Mouse (Mus musculus) heart, embryonic 11.5 days (tissue): ENCODE data around the gene Psmc5. TPM values are rescaled to one million over a fixed set of nuclear protein-coding genes. Genes with fewer than 3 reads are reported as not detected.

Experiments
- ATAC-seq: fragments of 200-750 bp; cut with Nextera tagmentation; replicated peaks from 2 replicates; pipeline ENCODE4 v1.8.0; 2017; ENCODE audit warnings: moderate library complexity; ENCODE audit not compliant: insufficient number of reproducible peaks, low FRiP score, low TSS enrichment
- H3K27ac ChIP-seq: fragments of 300-500 bp; sonication (generic); 2 replicates; pipeline ENCODE4 v1.5.1; 2014; ENCODE audit warnings: mild to moderate bottlenecking, low read depth, low read length
- H3K27me3 ChIP-seq: fragments of 300-500 bp; sonication (generic); 2 replicates; pipeline ENCODE4 v1.6.1; 2014; ENCODE audit warnings: mild to moderate bottlenecking, low read length, mixed read lengths; ENCODE audit not compliant: control insufficient read depth, insufficient read depth
- H3K36me3 ChIP-seq: fragments of 300-500 bp; sonication (generic); 2 replicates; pipeline ENCODE4 v1.6.1; 2014; ENCODE audit warnings: mild to moderate bottlenecking, low read length, moderate library complexity, mixed read lengths; ENCODE audit not compliant: control insufficient read depth, insufficient read depth
- H3K4me1 ChIP-seq: fragments of 300-500 bp; sonication (generic); 2 replicates; pipeline ENCODE4 v1.6.1; 2014; ENCODE audit warnings: low read length; ENCODE audit not compliant: control insufficient read depth, insufficient read depth
- H3K4me2 ChIP-seq: fragments of 300-500 bp; sonication (generic); 2 replicates; pipeline ENCODE4 v1.6.1; 2014; ENCODE audit warnings: mild to moderate bottlenecking, moderate library complexity
- H3K4me3 ChIP-seq: fragments of 300-500 bp; sonication (generic); 2 replicates; pipeline ENCODE4 v1.5.1; 2014; ENCODE audit warnings: low read depth, low read length
- H3K9ac ChIP-seq: fragments of 300-500 bp; sonication (generic); 2 replicates; pipeline ENCODE4 v1.6.1; 2014; ENCODE audit warnings: mild to moderate bottlenecking, low read depth, low read length, moderate library complexity
- H3K9me3 ChIP-seq: fragments of 300-500 bp; sonication (generic); replicated peaks from 2 replicates; pipeline ENCODE4 v1.6.1; 2016; ENCODE audit warnings: low read length; ENCODE audit not compliant: control insufficient read depth
- WGBS: fragments of 180-500 bp; shearing (Covaris S2); extraction: QIAGEN DNeasy Blood & Tissue Kit; methylation state at CpG from one replicate; pipeline ENCODE4 v1.1.7; 2014; ENCODE audit not compliant: insufficient replicate concordance; 5-methylcytosine and 5-hydroxymethylcytosine counted together
- polyA plus RNA-seq: library from polyadenylated mRNA; unstranded; fragments of >200 nt; fragmentation: Nextera tagmentation; extraction: Ambion mirVana; gene quantifications from 2 replicates; pipeline ENCODE4 v1.2.1, GENCODE M21; 2014

Psmc5 gene
- polyA plus RNA-seq, 1 experiment from 2014 or later, result 280 TPM

DNA sequence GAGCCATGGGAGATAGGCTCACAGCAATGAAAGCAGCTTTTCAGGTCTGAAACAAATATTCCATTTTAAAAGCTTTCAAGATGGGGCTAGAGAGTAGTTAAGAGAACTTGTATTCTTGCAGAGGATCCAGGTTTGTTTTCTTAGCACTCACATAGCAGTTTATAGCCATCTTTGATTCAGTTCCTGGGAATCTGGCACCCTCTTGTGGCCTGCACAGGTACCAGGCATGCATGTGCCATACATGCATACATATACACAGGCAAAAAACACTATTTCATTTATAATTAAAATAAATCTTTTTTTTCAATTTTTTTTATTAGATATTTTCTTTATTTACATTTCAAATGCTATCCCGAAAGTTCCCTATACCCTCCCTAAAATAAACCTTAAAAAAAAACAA, 9.1 kb upstream of the Psmc5 start:
- no peaks in the 10 kb centered on the region for H3K4me1 ChIP-seq
- no peak overlapping the region for H3K9ac ChIP-seq
- no peak overlapping the region for H3K4me2 ChIP-seq
- no peaks in the 10 kb centered on the region for H3K9me3 ChIP-seq
- ATAC-seq, result no peak
- no peaks in the 10 kb centered on the region for H3K27me3 ChIP-seq
- H3K27ac ChIP-seq, result no peak overlapping the region
- 88% methylated on average over 1 of the region's 1 CpGs for WGBS
- peaks cover 72% of the 10 kb centered on the region for H3K36me3 ChIP-seq
- no peak overlapping the region for H3K4me3 ChIP-seq

DNA sequence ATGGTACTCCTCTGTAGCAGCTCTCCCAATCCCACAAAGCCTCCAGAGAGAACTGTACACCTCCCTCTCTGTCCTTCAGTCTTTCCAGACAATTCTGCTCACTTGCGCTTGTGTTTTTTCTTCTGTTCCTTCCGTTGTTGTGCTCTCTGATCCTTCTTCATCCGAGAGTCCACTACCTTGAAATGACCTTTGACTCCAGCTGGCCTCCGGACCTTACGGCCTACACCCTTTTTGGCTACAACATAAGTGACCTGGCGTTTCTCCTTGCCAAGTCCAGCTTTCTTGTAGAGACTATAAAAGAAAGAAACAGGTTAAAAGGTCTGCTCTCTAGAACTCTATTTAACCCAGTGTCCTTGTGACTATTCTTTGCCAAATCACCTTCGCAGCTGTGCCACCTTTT, 6.6 kb upstream of the Psmc5 start:
- Histone ChIP-seq H3K4me3 (no peak overlapping the region), H3K27me3 (no peaks in the 10 kb centered on the region), H3K4me1 (no peaks in the 10 kb centered on the region), H3K9ac (no peak overlapping the region), H3K4me2 (no peak overlapping the region), H3K27ac (no peak overlapping the region), H3K9me3 (no peaks in the 10 kb centered on the region), H3K36me3 (peaks cover 73% of the 10 kb centered on the region)
- ATAC-seq, result no peak
- WGBS, result 85% methylated on average over 7 of the region's 7 CpGs

DNA sequence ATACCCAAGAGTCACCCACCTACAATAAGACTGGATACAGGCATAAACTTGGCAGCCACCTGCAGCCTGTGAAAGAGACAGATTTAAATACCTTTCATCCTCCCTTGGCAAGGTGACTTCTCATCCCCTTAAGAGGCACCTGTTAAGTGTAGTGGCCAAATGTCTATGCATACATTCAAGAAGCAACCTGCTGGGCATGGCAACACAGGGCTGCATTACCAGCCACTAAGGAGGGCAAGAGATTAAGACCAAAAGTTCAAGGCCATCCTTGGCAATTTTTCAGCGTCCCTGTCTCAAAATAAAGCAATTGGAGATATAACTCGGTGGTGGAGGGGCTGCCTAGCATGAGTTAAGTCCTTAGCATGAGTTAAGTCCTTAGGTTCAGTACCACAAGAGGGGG, 1.2 kb upstream of the Psmc5 start:
- 20% methylated on average over 2 of the region's 2 CpGs for WGBS
- Histone ChIP-seq H3K4me1 (peaks cover 18% of the 10 kb centered on the region), H3K36me3 (peaks cover 41% of the 10 kb centered on the region), H3K27ac (no peak overlapping the region), H3K9me3 (no peaks in the 10 kb centered on the region), H3K4me3 (peak overlapping the region; percentile 77), H3K27me3 (no peaks in the 10 kb centered on the region), H3K4me2 (peak overlapping the region; percentile 91), H3K9ac (peak overlapping the region; percentile 89)
- no peak for ATAC-seq

DNA sequence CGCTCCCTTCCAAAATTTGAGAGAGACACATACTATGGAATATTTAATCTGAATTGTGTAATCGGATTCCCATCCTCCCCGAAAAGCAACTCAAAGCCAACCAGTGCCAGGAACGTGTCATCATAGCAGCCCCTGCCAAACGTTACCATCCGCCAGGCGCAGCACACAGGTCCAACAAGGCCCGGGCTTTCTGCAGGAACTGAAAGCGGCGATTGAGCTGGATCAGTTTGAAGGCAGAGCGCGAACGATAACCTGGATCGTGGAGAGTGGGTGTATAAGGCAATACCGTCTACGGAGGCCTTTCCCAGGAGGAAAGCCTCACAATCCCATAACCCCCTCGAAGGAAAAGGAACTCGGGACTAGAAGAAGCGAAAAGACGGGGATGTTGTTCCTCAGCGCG, 780 bp upstream of the Psmc5 start:
- Histone ChIP-seq H3K9ac (peak overlapping the region; percentile 89), H3K27ac (no peak overlapping the region), H3K9me3 (no peaks in the 10 kb centered on the region), H3K4me2 (peak overlapping the region; percentile 91), H3K36me3 (peaks cover 38% of the 10 kb centered on the region), H3K27me3 (no peaks in the 10 kb centered on the region), H3K4me1 (peaks cover 18% of the 10 kb centered on the region), H3K4me3 (peak overlapping the region; percentile 77)
- 2% methylated on average over 22 of the region's 22 CpGs for WGBS
- no peak for ATAC-seq

DNA sequence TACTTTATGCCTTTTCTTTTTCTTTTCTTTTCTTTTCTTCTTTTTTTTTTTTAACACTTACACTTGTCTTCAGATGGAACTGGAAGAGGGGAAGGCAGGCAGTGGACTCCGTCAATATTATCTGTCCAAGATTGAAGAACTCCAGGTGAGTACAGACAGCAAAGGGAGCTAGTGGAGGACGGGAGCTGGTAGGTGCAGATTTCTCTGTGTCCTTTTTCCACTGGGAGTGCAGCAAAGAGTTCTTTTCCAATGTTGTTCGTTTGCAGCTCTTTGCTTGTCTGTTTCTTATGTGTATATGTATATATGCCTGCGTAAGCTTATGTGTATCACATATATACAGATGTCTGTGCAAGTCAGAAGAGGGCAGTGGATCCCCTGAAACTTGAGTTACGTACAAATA, 821 bp downstream of the Psmc5 start:
- H3K9me3 ChIP-seq, result no peaks in the 10 kb centered on the region
- H3K9ac ChIP-seq, result peak overlapping the region; percentile 89
- no peaks in the 10 kb centered on the region for H3K27me3 ChIP-seq
- H3K27ac ChIP-seq, result peak overlapping the region; percentile 70; the same call in 1 of the 2 replicates
- peak overlapping the region; percentile 77 for H3K4me3 ChIP-seq
- 53% methylated on average over 5 of the region's 5 CpGs for WGBS
- H3K4me2 ChIP-seq, result peak overlapping the region; percentile 91
- peaks cover 18% of the 10 kb centered on the region for H3K4me1 ChIP-seq
- H3K36me3 ChIP-seq, result peaks cover 37% of the 10 kb centered on the region
- ATAC-seq, result no peak

DNA sequence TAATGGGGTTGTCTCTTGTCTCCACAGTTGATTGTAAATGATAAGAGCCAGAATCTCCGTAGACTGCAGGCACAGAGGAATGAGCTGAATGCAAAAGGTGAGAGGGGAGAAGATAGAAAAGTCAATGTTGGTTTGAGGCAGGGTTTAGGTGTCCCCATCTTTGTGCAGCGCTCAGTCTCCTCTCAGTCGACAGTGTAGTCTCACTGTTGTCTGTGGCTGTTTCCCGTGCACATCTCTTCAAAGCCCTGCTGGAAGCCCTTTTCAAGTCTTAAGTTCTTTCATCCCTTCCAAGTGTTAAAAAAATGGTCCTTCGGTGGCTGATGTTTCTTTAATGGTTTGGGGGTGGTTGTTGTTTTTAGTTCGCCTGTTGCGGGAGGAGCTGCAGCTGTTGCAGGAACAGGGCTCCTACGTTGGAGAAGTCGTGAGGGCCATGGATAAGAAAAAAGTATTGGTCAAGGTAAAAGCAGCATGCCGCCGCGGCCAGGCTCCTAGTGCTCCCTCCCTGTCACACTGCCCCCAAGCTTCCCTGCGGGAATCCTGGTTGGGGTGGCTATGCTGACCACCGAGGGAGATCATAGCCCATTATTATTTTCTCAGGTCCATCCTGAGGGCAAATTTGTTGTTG, 5.0 kb downstream of the Psmc5 start:
- Histone ChIP-seq H3K4me1 (peaks cover 11% of the 10 kb centered on the region), H3K9me3 (no peaks in the 10 kb centered on the region)
- ATAC-seq, result no peak

DNA sequence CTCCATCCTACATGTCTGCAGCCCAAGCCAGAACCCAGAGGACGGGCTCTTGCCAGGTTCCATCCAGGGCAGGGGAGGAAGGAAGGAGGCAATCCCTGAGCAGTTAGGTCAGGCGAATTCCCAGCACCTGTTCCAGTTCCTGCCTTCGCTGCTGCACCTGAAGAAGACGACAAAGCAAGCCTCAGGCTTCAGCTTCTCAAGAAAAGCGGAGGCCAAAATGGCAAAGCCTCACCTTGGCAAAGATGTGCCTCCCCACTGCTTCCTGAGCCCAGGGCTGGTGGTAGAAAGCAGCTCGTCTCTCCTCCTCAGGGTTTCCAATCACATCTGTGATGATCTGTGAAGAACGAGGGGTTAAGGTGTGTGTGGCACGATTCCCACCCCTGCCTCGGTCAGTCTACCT, 8.0 kb downstream of the Psmc5 start:
- peaks cover 13% of the 10 kb centered on the region for H3K4me1 ChIP-seq
- H3K4me2 ChIP-seq, result no peak overlapping the region
- H3K9ac ChIP-seq, result no peak overlapping the region
- peaks cover 57% of the 10 kb centered on the region for H3K36me3 ChIP-seq
- no peak overlapping the region for H3K4me3 ChIP-seq
- H3K9me3 ChIP-seq, result no peaks in the 10 kb centered on the region
- no peak overlapping the region for H3K27ac ChIP-seq
- H3K27me3 ChIP-seq, result no peaks in the 10 kb centered on the region
- no peak for ATAC-seq
- WGBS, result 86% methylated on average over 9 of the region's 9 CpGs

More for the DNA sequence above, 5.0 kb downstream of the Psmc5 start:
- Histone ChIP-seq H3K27ac (no peak overlapping the region), H3K9ac (no peak overlapping the region), H3K4me2 (no peak overlapping the region), H3K36me3 (peaks cover 56% of the 10 kb centered on the region), H3K27me3 (no peaks in the 10 kb centered on the region), H3K4me3 (no peak overlapping the region)
- WGBS, result 79% methylated on average over 14 of the region's 14 CpGs

DNA sequence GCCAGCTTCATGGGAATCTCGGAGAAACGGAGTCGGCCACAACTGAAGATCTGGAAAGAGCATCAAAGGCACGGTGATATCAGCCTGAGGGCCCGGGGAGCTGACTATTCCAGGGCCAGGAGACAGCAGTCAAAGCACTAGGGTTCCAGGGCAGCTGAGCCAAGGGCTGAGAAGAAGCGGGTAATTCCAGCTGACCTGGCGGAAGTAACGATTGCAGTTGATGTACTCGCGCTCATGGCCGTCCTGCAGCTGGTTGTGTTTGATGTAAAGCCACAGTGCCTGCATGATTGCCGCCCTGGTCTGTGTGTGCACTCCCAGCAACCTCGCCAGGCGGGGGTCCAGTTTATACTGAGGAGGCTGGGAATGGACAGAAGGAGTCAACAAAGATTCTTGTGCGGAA, 9.0 kb downstream of the Psmc5 start:
- no peak overlapping the region for H3K9ac ChIP-seq
- H3K36me3 ChIP-seq, result peaks cover 53% of the 10 kb centered on the region
- ATAC-seq, result no peak
- H3K4me2 ChIP-seq, result no peak overlapping the region
- peaks cover 16% of the 10 kb centered on the region for H3K4me1 ChIP-seq
- H3K4me3 ChIP-seq, result no peak overlapping the region
- no peak overlapping the region for H3K27ac ChIP-seq
- H3K27me3 ChIP-seq, result no peaks in the 10 kb centered on the region
- 91% methylated on average over 15 of the region's 15 CpGs for WGBS
- no peaks in the 10 kb centered on the region for H3K9me3 ChIP-seq

DNA sequence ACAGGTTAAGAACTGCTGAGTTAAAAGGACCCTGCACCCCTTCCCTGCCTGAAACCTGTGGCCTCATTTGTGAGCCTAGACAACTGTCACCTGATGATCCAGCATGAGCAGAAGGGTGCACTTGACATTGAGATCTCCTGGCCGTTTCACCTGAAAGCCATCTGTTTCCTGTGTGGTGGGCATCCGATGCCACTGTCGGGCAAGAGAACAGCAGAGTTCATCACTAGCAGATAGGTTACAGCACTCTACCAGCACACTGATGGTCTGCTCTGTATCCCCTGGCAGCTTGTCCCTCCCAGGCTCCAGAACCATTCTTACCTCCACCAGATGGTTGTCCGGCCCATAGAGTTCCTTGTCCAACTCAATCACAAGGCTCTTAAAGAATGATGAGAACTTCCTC, 9.6 kb downstream of the Psmc5 start:
- no peak overlapping the region for H3K4me3 ChIP-seq
- H3K9me3 ChIP-seq, result no peaks in the 10 kb centered on the region
- H3K9ac ChIP-seq, result no peak overlapping the region
- no peak for ATAC-seq
- no peak overlapping the region for H3K27ac ChIP-seq
- peaks cover 53% of the 10 kb centered on the region for H3K36me3 ChIP-seq
- H3K27me3 ChIP-seq, result no peaks in the 10 kb centered on the region
- H3K4me2 ChIP-seq, result no peak overlapping the region
- 90% methylated on average over 4 of the region's 4 CpGs for WGBS
- peaks cover 19% of the 10 kb centered on the region for H3K4me1 ChIP-seq
